Mouse (Mus musculus) liver, embryonic 14.5 days (tissue): ENCODE data around the gene Gm21969.

Experiments
- CTCF ChIP-seq: IDR thresholded peaks from 2 replicates; pipeline ENCODE4 v1.5.1; 2016; ENCODE audit warnings: antibody characterized with exemption, low read depth, control low read depth
- EP300 ChIP-seq: IDR thresholded peaks from 2 replicates; pipeline ENCODE4 v1.6.1; 2016; ENCODE audit warnings: antibody characterized with exemption, low read depth

DNA sequence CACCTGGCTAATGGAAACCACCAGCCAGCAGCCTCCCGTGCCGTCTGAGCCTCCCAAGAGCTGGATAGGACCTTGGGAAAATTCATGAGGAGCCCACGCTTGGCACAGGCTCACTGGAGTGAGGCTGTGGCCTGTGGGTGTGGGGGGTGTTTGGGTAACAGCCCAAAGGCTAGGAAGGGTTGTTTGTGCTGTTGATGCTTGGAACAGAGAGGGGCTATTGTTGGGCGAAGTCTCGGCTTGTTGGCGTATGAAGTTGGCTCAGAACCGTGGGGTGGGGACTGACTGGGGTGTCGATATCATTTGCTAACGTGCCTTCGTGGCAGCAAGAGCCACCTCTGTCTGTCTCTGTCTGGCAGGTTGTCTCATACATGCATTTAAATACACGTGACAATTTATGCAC, 47.8 kb upstream of the Gm21969 start:
- TF ChIP-seq CTCF (no peak), EP300 (no peak)
